Mouse (Mus musculus): ENCODE measurements around the gene Tbx6. TPM values are rescaled to one million over a fixed set of nuclear protein-coding genes. Genes with fewer than 3 reads are reported as not detected.

The Tbx6 gene
- total and polyA plus RNA-seq, 2 experiments from 2014 or later = 0.16 to 0.21 TPM

DNA sequence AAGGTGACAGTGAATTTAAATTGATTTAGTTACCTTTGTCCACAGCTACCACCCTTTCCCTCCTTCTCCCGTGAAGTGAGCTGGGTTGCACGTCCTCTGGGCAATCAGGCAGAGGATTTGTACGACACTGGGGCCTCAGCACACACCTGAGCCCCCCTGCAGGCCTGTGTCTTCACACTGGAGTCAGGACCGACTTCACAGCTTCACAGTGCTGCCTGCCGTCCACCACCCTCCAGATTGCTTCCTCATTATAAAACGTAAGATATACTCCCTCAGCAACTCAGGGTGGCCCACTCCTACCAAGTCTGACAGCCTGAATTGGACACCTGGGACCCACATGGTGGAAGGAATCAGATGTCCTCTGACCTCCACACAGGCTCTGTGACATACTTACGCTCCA is 22.7 kb upstream of the Tbx6 start:
- Histone ChIP-seq H3K27ac (ENCODE audit: low read depth, low read length) (no peak overlapping the region), H3K4me1 (ENCODE audit: insufficient read depth, low read length) (peaks cover 5% of the 10 kb centered on the region; the same call in 1 of the 2 replicates), H3K4me3 (ENCODE audit: low read depth, low read length) (no peak overlapping the region), H3K36me3 (ENCODE audit: insufficient read depth, low read length) (0 out of 2 replicates have a peak, but pooled peaks cover 5% of the 10 kb centered on the region), H3K4me2 (ENCODE audit: low read depth, low read length, poor library complexity, severe bottlenecking) (no peak overlapping the region), H3K27me3 (ENCODE audit: insufficient read depth, low read length) (no peaks in the 10 kb centered on the region), H3K9ac (replicated peaks; ENCODE audit: low read length, poor library complexity, severe bottlenecking) (no peak overlapping the region), H3K9me3 (ENCODE audit: low read length) (no peaks in the 10 kb centered on the region)
- ATAC-seq (ENCODE audit: low FRiP score) (no peak), DNase-seq (ENCODE audit: low spot score) (no peak)
- no peak for TF ChIP-seq CTCF (IDR thresholded peaks at IDR 0.05)
- WGBS = 69% methylated on average over 7 of the region's 7 CpGs

DNA sequence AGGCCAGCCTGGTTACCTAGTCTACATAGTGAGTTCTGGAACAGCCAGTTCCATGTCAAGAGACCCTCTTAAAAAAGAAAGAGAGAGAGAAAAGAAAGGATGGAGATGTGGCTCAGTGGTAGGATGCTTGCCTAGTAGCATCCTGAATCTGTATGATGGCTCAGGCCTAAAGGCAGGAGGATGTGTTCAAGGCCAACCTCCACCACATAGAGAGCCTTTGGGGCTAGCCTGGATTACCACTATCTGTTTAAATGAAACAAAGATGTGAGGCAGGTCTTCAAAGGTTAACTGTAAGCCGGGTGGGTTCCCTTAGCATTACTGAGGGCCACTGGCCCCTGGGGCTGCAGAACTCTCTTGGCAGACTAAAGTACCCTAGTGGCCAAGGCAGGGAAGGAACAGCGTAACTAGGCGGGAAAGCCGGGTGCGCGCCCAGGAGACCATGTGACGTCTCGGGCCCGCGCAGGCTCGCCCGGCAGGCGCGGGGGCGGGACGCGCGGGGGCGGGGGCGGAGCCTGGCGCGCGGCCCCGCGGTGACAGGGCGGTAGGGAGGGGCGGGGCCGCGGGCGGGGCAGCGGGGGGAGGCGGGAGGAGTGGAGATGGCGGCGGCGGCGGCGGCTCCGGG is 22.1 kb upstream of the Tbx6 start, which contains the start of gene Mapk3:
Gene Mapk3, plus strand, starts transcription at position 552 of the 622 bp plus-strand sequence.
- TF ChIP-seq CTCF (IDR thresholded peaks at IDR 0.05) = peak; percentile 82
- WGBS = 1% methylated on average over 16 of the region's 38 CpGs

DNA sequence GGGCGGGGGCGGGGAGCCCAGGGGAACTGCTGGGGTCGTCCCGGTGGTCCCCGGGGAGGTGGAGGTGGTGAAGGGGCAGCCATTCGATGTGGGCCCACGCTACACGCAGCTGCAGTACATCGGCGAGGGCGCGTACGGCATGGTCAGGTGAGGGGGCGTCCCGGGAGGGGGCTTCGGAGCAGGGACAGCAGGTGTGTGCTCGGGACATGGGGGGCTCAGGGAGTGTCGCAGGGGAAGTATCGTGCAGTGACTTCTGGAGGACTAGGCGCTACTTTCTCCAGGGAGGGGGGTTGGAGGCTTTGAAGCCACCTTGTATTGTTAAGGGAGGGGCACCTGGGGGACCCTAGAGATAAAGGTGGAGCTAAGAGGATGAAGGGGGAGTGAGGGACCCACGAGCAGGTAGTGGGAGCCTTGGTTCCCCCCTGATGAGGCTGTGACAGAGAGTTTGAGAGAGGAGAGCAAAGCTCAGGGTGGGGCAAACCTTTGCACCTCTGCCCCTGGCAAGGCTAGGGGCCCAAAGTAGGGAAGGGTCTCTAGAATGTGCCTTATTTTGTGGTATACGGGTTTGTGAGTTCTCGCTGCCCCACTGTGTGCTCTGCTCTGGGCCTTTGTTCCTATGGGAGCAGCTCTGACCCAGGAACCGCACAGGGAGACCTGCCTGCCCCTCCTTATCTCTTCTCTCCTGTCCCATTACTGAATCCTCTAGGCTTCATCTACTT is 21.5 kb upstream of the Tbx6 start:
- peaks cover 5% of the 10 kb centered on the region; the same call in 1 of the 2 replicates for H3K4me1 ChIP-seq (ENCODE audit: insufficient read depth, low read length)
- DNase-seq (ENCODE audit: low spot score) = no peak
- peak overlapping the region; percentile 81 for H3K27ac ChIP-seq (ENCODE audit: low read depth, low read length)
- no peaks in the 10 kb centered on the region for H3K9me3 ChIP-seq (ENCODE audit: low read length)
- under 1% methylated on average over 18 of the region's 24 CpGs for WGBS
- H3K9ac ChIP-seq (replicated peaks; ENCODE audit: low read length, poor library complexity, severe bottlenecking) = peak overlapping the region; percentile 82
- TF ChIP-seq CTCF (IDR thresholded peaks at IDR 0.05) = no peak
- peak overlapping the region; percentile 59 for H3K4me3 ChIP-seq (ENCODE audit: low read depth, low read length)
- peak; percentile 57; the same call in 1 of the 2 replicates for ATAC-seq (ENCODE audit: low FRiP score)
- H3K4me2 ChIP-seq (ENCODE audit: low read depth, low read length, poor library complexity, severe bottlenecking) = peak overlapping the region; percentile 91
- no peaks in the 10 kb centered on the region for H3K27me3 ChIP-seq (ENCODE audit: insufficient read depth, low read length)
- peaks cover 17% of the 10 kb centered on the region for H3K36me3 ChIP-seq (ENCODE audit: insufficient read depth, low read length)

More for the DNA sequence above, 22.1 kb upstream of the Tbx6 start, which contains the start of gene Mapk3:
- H3K27me3 ChIP-seq (ENCODE audit: insufficient read depth, low read length) = no peaks in the 10 kb centered on the region
- H3K36me3 ChIP-seq (ENCODE audit: insufficient read depth, low read length) = peaks cover 10% of the 10 kb centered on the region
- peak within 1 kb of the TSS; percentile 91 for H3K4me2 ChIP-seq (ENCODE audit: low read depth, low read length, poor library complexity, severe bottlenecking)
- peak within 1 kb of the TSS; percentile 82 for H3K9ac ChIP-seq (replicated peaks; ENCODE audit: low read length, poor library complexity, severe bottlenecking)
- peaks cover 5% of the 10 kb centered on the region; the same call in 1 of the 2 replicates for H3K4me1 ChIP-seq (ENCODE audit: insufficient read depth, low read length)
- ATAC-seq (ENCODE audit: low FRiP score) (peak; percentile 67), DNase-seq (ENCODE audit: low spot score) (peak; percentile 95)
- H3K9me3 ChIP-seq (ENCODE audit: low read length) = no peaks in the 10 kb centered on the region
- H3K27ac ChIP-seq (ENCODE audit: low read depth, low read length) = peak within 1 kb of the TSS; percentile 81
- H3K4me3 ChIP-seq (ENCODE audit: low read depth, low read length) = peak within 1 kb of the TSS; percentile 59

DNA sequence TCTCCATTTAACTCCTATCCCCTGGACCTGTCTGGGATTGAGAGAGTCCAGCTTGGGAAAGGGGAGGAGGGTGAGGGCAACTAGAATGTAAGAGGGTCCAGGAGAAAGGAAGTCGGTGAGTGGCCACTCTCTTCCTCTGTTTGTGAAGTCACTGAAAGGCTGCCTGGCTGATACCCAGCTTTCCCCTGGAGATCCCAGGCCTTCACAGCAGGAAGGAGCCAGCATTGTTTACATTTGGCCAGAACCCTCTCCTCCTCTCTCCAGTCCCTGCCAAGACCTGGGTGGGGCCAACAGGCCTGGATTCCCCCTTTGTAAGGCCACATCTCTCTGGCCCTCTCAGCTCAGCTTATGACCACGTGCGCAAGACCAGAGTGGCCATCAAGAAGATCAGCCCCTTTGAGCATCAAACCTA is 20.9 kb upstream of the Tbx6 start:
- Histone ChIP-seq H3K9me3 (ENCODE audit: low read length) (no peaks in the 10 kb centered on the region), H3K36me3 (ENCODE audit: insufficient read depth, low read length) (peaks cover 20% of the 10 kb centered on the region), H3K9ac (replicated peaks; ENCODE audit: low read length, poor library complexity, severe bottlenecking) (peak overlapping the region; percentile 82), H3K4me3 (ENCODE audit: low read depth, low read length) (peak overlapping the region; percentile 59), H3K27ac (ENCODE audit: low read depth, low read length) (peak overlapping the region; percentile 81; the same call in 1 of the 2 replicates), H3K4me1 (ENCODE audit: insufficient read depth, low read length) (peaks cover 5% of the 10 kb centered on the region; the same call in 1 of the 2 replicates), H3K4me2 (ENCODE audit: low read depth, low read length, poor library complexity, severe bottlenecking) (peak overlapping the region; percentile 91), H3K27me3 (ENCODE audit: insufficient read depth, low read length) (no peaks in the 10 kb centered on the region)
- WGBS = 15% methylated on average over 3 of the region's 3 CpGs
- TF ChIP-seq CTCF (IDR thresholded peaks at IDR 0.05) = no peak
- 0 out of 2 replicates have a peak, but pooled peaks have one; percentile 15 for ATAC-seq (ENCODE audit: low FRiP score)
- peak; percentile 78 for DNase-seq (ENCODE audit: low spot score)

DNA sequence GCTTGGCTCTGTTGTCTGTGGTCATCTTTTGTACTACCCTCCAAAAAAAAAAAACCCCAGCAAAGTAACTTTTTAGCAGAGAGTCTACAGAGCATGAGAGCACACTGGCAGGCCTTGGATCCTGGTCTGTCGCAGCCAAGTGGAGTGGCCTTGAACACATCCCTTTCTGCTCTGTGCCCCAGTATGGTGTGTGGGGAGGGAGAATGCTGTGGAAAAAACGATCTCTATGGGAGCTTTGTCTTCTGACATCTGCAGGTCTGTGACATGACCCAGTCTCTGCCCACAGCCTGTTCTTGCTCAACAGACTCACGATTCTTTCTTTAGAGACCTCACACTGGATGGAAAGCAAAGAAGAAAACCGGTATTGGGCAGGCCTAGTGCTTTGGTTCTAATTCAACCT is 20.3 kb upstream of the Tbx6 start:
- ATAC-seq (ENCODE audit: low FRiP score) = no peak
- Histone ChIP-seq H3K9me3 (ENCODE audit: low read length) (no peaks in the 10 kb centered on the region), H3K4me3 (ENCODE audit: low read depth, low read length) (peak overlapping the region; percentile 59), H3K4me2 (ENCODE audit: low read depth, low read length, poor library complexity, severe bottlenecking) (peak overlapping the region; percentile 91), H3K4me1 (ENCODE audit: insufficient read depth, low read length) (peaks cover 5% of the 10 kb centered on the region; the same call in 1 of the 2 replicates), H3K9ac (replicated peaks; ENCODE audit: low read length, poor library complexity, severe bottlenecking) (no peak overlapping the region), H3K36me3 (ENCODE audit: insufficient read depth, low read length) (peaks cover 25% of the 10 kb centered on the region), H3K27ac (ENCODE audit: low read depth, low read length) (peak overlapping the region; percentile 81; the same call in 1 of the 2 replicates), H3K27me3 (ENCODE audit: insufficient read depth, low read length) (no peaks in the 10 kb centered on the region)
- WGBS = 66% methylated on average over 4 of the region's 4 CpGs
- DNase-seq (ENCODE audit: low spot score) = no peak
- TF ChIP-seq CTCF (IDR thresholded peaks at IDR 0.05) = no peak

All from midbrain, postnatal 0 days (tissue).